Mouse (Mus musculus) liver, embryonic 16.5 days (tissue): ENCODE measurements around the gene Chid1. TPM values are rescaled to one million over a fixed set of nuclear protein-coding genes. Genes with fewer than 3 reads are reported as not detected.
A peak's percentile ranks its signal among the peaks of the same experiment; 100 is the strongest.

Experiments
- ATAC-seq: fragments of 200-750 bp; cut with Nextera tagmentation; 2 replicates; pipeline ENCODE4 v1.8.0; 2017; ENCODE audit warnings: low read depth, mild to moderate bottlenecking, moderate number of reproducible peaks, moderate library complexity
- H3K27ac ChIP-seq: fragments of 300-500 bp; sonication (generic); 2 replicates; pipeline ENCODE4 v1.5.1; 2014; ENCODE audit warnings: mild to moderate bottlenecking, low read length
- H3K27me3 ChIP-seq: fragments of 300-500 bp; sonication (generic); 2 replicates; pipeline ENCODE4 v1.6.1; 2014; ENCODE audit warnings: low read depth, low read length, mixed read lengths; ENCODE audit not compliant: control insufficient read depth, insufficient read depth
- H3K36me3 ChIP-seq: fragments of 300-500 bp; sonication (generic); 2 replicates; pipeline ENCODE4 v1.6.1; 2014; ENCODE audit warnings: mild to moderate bottlenecking; ENCODE audit not compliant: control insufficient read depth, insufficient read depth
- H3K4me1 ChIP-seq: fragments of 300-500 bp; sonication (generic); 2 replicates; pipeline ENCODE4 v1.6.1; 2014; ENCODE audit warnings: low read depth, low read length, mixed read lengths; ENCODE audit not compliant: control insufficient read depth
- H3K4me2 ChIP-seq: fragments of 300-500 bp; sonication (generic); 2 replicates; pipeline ENCODE4 v1.6.1; 2014; ENCODE audit warnings: low read depth, low read length, mixed read lengths
- H3K4me3 ChIP-seq: fragments of 300-500 bp; sonication (generic); 2 replicates; pipeline ENCODE4 v1.5.1; 2014; ENCODE audit warnings: low read depth, mild to moderate bottlenecking, low read length
- H3K9ac ChIP-seq: fragments of 300-500 bp; sonication (generic); 2 replicates; pipeline ENCODE4 v1.6.1; 2014; ENCODE audit warnings: low read depth, low read length
- H3K9me3 ChIP-seq: fragments of 300-500 bp; sonication (generic); replicated peaks from 2 replicates; pipeline ENCODE4 v1.6.1; 2016; ENCODE audit warnings: low read length; ENCODE audit not compliant: control insufficient read depth
- WGBS: fragments of 180-500 bp; shearing (Covaris S2); extraction: QIAGEN DNeasy Blood & Tissue Kit; methylation state at CpG from one replicate; pipeline ENCODE4 v1.1.7; 2014; ENCODE audit not compliant: insufficient replicate concordance; 5-methylcytosine and 5-hydroxymethylcytosine counted together
- polyA plus RNA-seq: library from polyadenylated mRNA; unstranded; fragments of >200 nt; fragmentation: Nextera tagmentation; extraction: Ambion mirVana; gene quantifications from 2 replicates; pipeline ENCODE4 v1.2.1, GENCODE M21; 2015

The Chid1 gene
- polyA plus RNA-seq, 1 experiment from 2014 or later = 25.3 TPM

- Histone ChIP-seq H3K9ac (peak overlapping the region; percentile 39), H3K27me3 (peaks cover 24% of the 10 kb centered on the region), H3K27ac (0 out of 2 replicates have a peak overlapping the region, but pooled peaks have one; percentile 12), H3K4me3 (no peak overlapping the region), H3K9me3 (no peaks in the 10 kb centered on the region), H3K36me3 (no peaks in the 10 kb centered on the region), H3K4me2 (no peak overlapping the region), H3K4me1 (peaks cover 68% of the 10 kb centered on the region)
- ATAC-seq = no peak
- 16% methylated on average over 5 of the region's 5 CpGs for WGBS
Measured at GRCm38 (mm10) chr7:141478270-141478748, 61.3 kb downstream of the Chid1 start.

GRCm38 (mm10) chr7:141477578-141478269 is 61.9 kb downstream of the Chid1 start:
- Histone ChIP-seq H3K27ac (peak overlapping the region; percentile 92), H3K9ac (peak overlapping the region; percentile 34; the same call in 1 of the 2 replicates)

GRCm38 (mm10) chr7:141476981-141477370 is 62.7 kb downstream of the Chid1 start:
- Histone ChIP-seq H3K27ac (peak overlapping the region; percentile 92), H3K9ac (peak overlapping the region; percentile 34), H3K36me3 (peaks cover 3% of the 10 kb centered on the region; the same call in 1 of the 2 replicates), H3K4me3 (peak overlapping the region; percentile 84), H3K4me2 (peak overlapping the region; percentile 99), H3K4me1 (peaks cover 63% of the 10 kb centered on the region), H3K9me3 (no peaks in the 10 kb centered on the region), H3K27me3 (peaks cover 12% of the 10 kb centered on the region)
- 2% methylated on average over 7 of the region's 7 CpGs for WGBS
- 0 out of 2 replicates have a peak, but pooled peaks have one; percentile 4 for ATAC-seq

More at GRCm38 (mm10) chr7:141477578-141478269, 61.9 kb downstream of the Chid1 start:
- peaks cover 1% of the 10 kb centered on the region; the same call in 1 of the 2 replicates for H3K36me3 ChIP-seq
- 23% methylated on average over 4 of the region's 4 CpGs for WGBS
- no peak for ATAC-seq
- H3K4me1 ChIP-seq = peaks cover 69% of the 10 kb centered on the region
- peaks cover 19% of the 10 kb centered on the region for H3K27me3 ChIP-seq
- no peak overlapping the region for H3K4me3 ChIP-seq
- H3K4me2 ChIP-seq = peak overlapping the region; percentile 99
- H3K9me3 ChIP-seq = no peaks in the 10 kb centered on the region

GRCm38 (mm10) chr7:141476226-141476980 is 63.3 kb downstream of the Chid1 start:
- 0% methylated on average over 13 of the region's 17 CpGs for WGBS
- ATAC-seq = peak; percentile 50
- Histone ChIP-seq H3K9ac (peak overlapping the region; percentile 87), H3K4me1 (peaks cover 57% of the 10 kb centered on the region), H3K9me3 (no peaks in the 10 kb centered on the region), H3K36me3 (peaks cover 3% of the 10 kb centered on the region; the same call in 1 of the 2 replicates), H3K27ac (peak overlapping the region; percentile 92), H3K4me2 (peak overlapping the region; percentile 99), H3K4me3 (peak overlapping the region; percentile 84), H3K27me3 (peaks cover 6% of the 10 kb centered on the region)

GRCm38 (mm10) chr7:141475805-141476158 is 63.9 kb downstream of the Chid1 start:
- H3K27ac ChIP-seq = peak overlapping the region; percentile 92
- under 1% methylated on average over 12 of the region's 12 CpGs for WGBS
- no peak for ATAC-seq
- H3K9ac ChIP-seq = peak overlapping the region; percentile 87
- H3K4me1 ChIP-seq = peaks cover 51% of the 10 kb centered on the region
- no peaks in the 10 kb centered on the region for H3K27me3 ChIP-seq
- no peaks in the 10 kb centered on the region for H3K9me3 ChIP-seq
- peaks cover 7% of the 10 kb centered on the region; the same call in 1 of the 2 replicates for H3K36me3 ChIP-seq
- peak overlapping the region; percentile 84 for H3K4me3 ChIP-seq
- peak overlapping the region; percentile 99 for H3K4me2 ChIP-seq

GRCm38 (mm10) chr7:141475011-141475804 is 64.4 kb downstream of the Chid1 start, which contains the start of the genes Polr2l and Tspan4:
Polr2l (minus strand) TSS chr7:141475132.
Tspan4 (plus strand) TSS chr7:141475240.
- no peaks in the 10 kb centered on the region for H3K9me3 ChIP-seq
- H3K4me3 ChIP-seq = peak within 1 kb of the TSS; percentile 84
- H3K36me3 ChIP-seq = peaks cover 8% of the 10 kb centered on the region
- H3K27me3 ChIP-seq = no peaks in the 10 kb centered on the region
- peak within 1 kb of the TSS; percentile 99 for H3K4me2 ChIP-seq
- H3K9ac ChIP-seq = peak within 1 kb of the TSS; percentile 87
- H3K27ac ChIP-seq = peak within 1 kb of the TSS; percentile 92
- peaks cover 46% of the 10 kb centered on the region for H3K4me1 ChIP-seq
- ATAC-seq = peak; percentile 74
- WGBS = under 1% methylated on average over 86 of the region's 87 CpGs

GRCm38 (mm10) chr7:141474160-141474559 is 65.5 kb downstream of the Chid1 start:
- Histone ChIP-seq H3K4me1 (peaks cover 50% of the 10 kb centered on the region), H3K27ac (no peak overlapping the region), H3K4me3 (peak overlapping the region; percentile 84), H3K36me3 (peaks cover 12% of the 10 kb centered on the region), H3K9ac (peak overlapping the region; percentile 87), H3K4me2 (peak overlapping the region; percentile 99), H3K27me3 (no peaks in the 10 kb centered on the region), H3K9me3 (no peaks in the 10 kb centered on the region)
- 6% methylated on average over 5 of the region's 5 CpGs for WGBS
- no peak for ATAC-seq

GRCm38 (mm10) chr7:141472763-141473162 is 66.9 kb downstream of the Chid1 start:
- H3K9me3 ChIP-seq = no peaks in the 10 kb centered on the region
- WGBS = 76% methylated on average over 6 of the region's 6 CpGs
- H3K9ac ChIP-seq = no peak overlapping the region
- H3K4me2 ChIP-seq = no peak overlapping the region
- H3K4me3 ChIP-seq = no peak overlapping the region
- H3K27me3 ChIP-seq = no peaks in the 10 kb centered on the region
- H3K4me1 ChIP-seq = peaks cover 56% of the 10 kb centered on the region
- no peak for ATAC-seq
- no peak overlapping the region for H3K27ac ChIP-seq
- peaks cover 12% of the 10 kb centered on the region for H3K36me3 ChIP-seq
